Mouse (Mus musculus) limb, embryonic 10.5 days (tissue): ENCODE measurements at regions not wholly inside any gene's neighbourhood (a gene's known extent, or its start where the extent isn't known, plus 50 kb on each side); places are given as distances from the start of the nearest gene placed in this dataset.

Source experiments
- DNase-seq: peaks from one replicate; pipeline ENCODE4 v3.0.0-alpha.2; 2017; ENCODE audit warnings: low spot score
- H3K27ac ChIP-seq: fragments of 300-500 bp; sonication (generic); 2 replicates; pipeline ENCODE4 v1.5.1; 2016; ENCODE audit warnings: mild to moderate bottlenecking
- H3K27me3 ChIP-seq: fragments of 300-500 bp; sonication (generic); 2 replicates; pipeline ENCODE4 v1.6.1; 2016; ENCODE audit warnings: low read depth, mild to moderate bottlenecking; ENCODE audit not compliant: poor library complexity, severe bottlenecking
- H3K36me3 ChIP-seq: fragments of 300-500 bp; sonication (generic); 2 replicates; pipeline ENCODE4 v1.6.1; 2016; ENCODE audit warnings: mild to moderate bottlenecking, moderate library complexity
- H3K4me1 ChIP-seq: fragments of 300-500 bp; sonication (generic); 2 replicates; pipeline ENCODE4 v1.6.1; 2016
- H3K4me3 ChIP-seq: fragments of 300-500 bp; sonication (generic); 2 replicates; pipeline ENCODE4 v1.5.1; 2016; ENCODE audit warnings: mild to moderate bottlenecking, moderate library complexity
- H3K9me3 ChIP-seq: fragments of 300-500 bp; sonication (generic); replicated peaks from 2 replicates; pipeline ENCODE4 v1.6.1; 2016; ENCODE audit warnings: mild to moderate bottlenecking
- WGBS: fragments of 180-500 bp; shearing (Covaris S2); methylation state at CpG from one replicate; pipeline ENCODE4 v1.1.7; 2016; 5-methylcytosine and 5-hydroxymethylcytosine counted together

- no peak for DNase-seq
- no peak overlapping the region for H3K27ac ChIP-seq
- peaks cover 7% of the 10 kb centered on the region for H3K4me1 ChIP-seq
- H3K27me3 ChIP-seq: no peaks in the 10 kb centered on the region
- no peaks in the 10 kb centered on the region for H3K36me3 ChIP-seq
- no peaks in the 10 kb centered on the region for H3K9me3 ChIP-seq
- WGBS: 69% methylated on average over 5 of the region's 5 CpGs
- H3K4me3 ChIP-seq: no peak overlapping the region
Measured at GRCm38 (mm10) chr10:56822158-56822557, 445.0 kb downstream of the Gja1 start.

- Histone ChIP-seq H3K27ac (no peak overlapping the region), H3K4me1 (no peaks in the 10 kb centered on the region), H3K9me3 (no peaks in the 10 kb centered on the region), H3K4me3 (no peak overlapping the region), H3K36me3 (no peaks in the 10 kb centered on the region), H3K27me3 (no peaks in the 10 kb centered on the region)
- WGBS: 82% methylated on average over 1 of the region's 1 CpGs
- DNase-seq: no peak
Measured at GRCm38 (mm10) chr10:56831331-56831730, 454.2 kb downstream of the Gja1 start.

DNA sequence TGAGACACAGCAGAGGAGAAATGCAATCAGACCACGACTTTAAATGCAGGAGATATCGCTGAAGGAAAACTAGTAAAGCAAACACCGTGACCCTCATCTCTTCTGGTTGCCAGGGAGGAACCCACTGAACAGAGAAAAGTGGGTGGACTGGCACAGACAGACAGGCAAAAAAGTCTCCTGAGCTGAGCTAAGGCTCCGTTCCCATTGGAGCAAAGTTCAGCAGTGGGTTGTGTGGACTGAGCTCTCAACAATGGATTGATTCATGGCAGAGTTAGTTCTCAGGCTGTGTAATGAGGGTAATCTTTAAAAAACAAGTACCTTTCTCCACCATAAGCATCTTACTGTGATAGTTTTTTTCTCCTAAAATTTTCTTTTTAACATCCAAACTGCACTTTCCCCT is 454.8 kb downstream of the Gja1 start:
- WGBS: 93% methylated on average over 4 of the region's 4 CpGs
- no peaks in the 10 kb centered on the region for H3K36me3 ChIP-seq
- H3K9me3 ChIP-seq: no peaks in the 10 kb centered on the region
- H3K4me1 ChIP-seq: peaks cover 1% of the 10 kb centered on the region; the same call in 1 of the 2 replicates
- H3K4me3 ChIP-seq: no peak overlapping the region
- no peaks in the 10 kb centered on the region for H3K27me3 ChIP-seq
- no peak overlapping the region for H3K27ac ChIP-seq
- DNase-seq: no peak

DNA sequence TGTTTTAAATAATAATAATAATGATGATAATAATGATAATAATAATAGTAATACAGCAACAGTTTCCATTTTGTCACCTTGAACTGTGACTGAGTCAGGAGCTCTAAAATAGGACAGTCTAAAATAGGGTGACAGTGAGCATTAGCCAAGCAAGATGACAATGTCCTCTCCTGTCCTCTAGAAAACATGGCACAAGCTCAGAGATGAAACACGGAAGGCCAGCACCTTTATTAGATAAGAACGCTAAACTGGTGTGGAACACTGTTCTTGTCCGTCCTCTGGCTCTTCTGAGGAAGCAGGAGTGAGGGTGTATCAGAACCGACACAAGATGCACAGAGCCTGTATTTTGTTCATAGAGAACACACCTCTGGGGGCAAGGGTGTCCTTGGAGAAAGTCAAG is 459.0 kb downstream of the Gja1 start:
- 89% methylated on average over 4 of the region's 4 CpGs for WGBS
- no peak overlapping the region for H3K4me3 ChIP-seq
- DNase-seq: no peak

DNA sequence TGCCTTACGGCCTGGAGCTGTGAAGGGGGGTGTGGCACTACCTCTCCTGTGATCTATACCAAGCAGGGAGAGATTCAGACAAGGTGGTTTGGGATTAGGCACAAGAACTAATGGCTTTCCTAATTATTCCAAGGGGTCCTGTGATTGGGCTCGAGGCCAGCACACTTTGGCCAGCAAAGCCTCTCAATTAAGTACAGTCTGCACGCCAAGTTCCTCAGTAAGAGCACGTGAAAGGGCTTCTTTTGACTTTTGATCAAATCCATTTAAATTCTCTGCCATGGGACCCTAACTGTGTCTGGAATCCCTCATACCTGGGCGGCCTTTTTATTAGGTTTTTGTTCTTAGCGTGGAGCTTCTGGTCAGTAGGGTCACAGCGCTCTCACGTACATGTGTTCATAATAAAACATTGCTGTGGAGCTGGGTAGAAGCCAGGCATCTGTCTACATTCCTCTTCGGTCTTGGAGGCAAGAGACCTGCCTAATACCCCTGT is 461.9 kb downstream of the Gja1 start:
- Histone ChIP-seq H3K36me3 (no peaks in the 10 kb centered on the region), H3K4me1 (peaks cover 32% of the 10 kb centered on the region), H3K4me3 (no peak overlapping the region), H3K9me3 (no peaks in the 10 kb centered on the region), H3K27me3 (no peaks in the 10 kb centered on the region), H3K27ac (peak overlapping the region; percentile 82)
- 15% methylated on average over 9 of the region's 9 CpGs for WGBS
- DNase-seq: peak; percentile 44

More for the DNA sequence above, 459.0 kb downstream of the Gja1 start:
- no peaks in the 10 kb centered on the region for H3K36me3 ChIP-seq
- no peaks in the 10 kb centered on the region for H3K27me3 ChIP-seq
- no peak overlapping the region for H3K27ac ChIP-seq
- no peaks in the 10 kb centered on the region for H3K9me3 ChIP-seq
- H3K4me1 ChIP-seq: peaks cover 29% of the 10 kb centered on the region

DNA sequence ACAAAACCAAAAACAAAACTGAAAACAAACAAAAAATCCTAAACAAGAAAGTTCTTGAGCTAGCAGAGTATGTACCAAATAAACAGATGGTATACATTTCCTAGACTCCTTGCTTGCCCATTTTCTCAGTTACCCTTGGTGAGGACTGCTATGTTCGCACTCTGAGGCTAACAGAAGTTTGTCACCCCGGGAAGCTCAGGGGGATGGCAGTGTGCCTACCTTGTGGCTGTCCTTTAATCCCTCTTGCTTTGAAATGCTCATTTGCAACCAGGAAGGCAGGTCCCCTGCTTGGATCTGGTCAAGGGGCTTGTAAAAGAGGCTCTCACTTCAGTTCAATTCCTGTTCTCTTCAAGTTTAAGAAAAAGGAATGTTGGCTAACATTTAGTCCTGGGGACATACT is 462.4 kb downstream of the Gja1 start:
- H3K9me3 ChIP-seq: no peaks in the 10 kb centered on the region
- H3K27me3 ChIP-seq: no peaks in the 10 kb centered on the region
- H3K4me3 ChIP-seq: no peak overlapping the region
- DNase-seq: peak; percentile 41
- peak overlapping the region; percentile 82 for H3K27ac ChIP-seq
- 32% methylated on average over 2 of the region's 2 CpGs for WGBS
- H3K4me1 ChIP-seq: peaks cover 32% of the 10 kb centered on the region
- H3K36me3 ChIP-seq: no peaks in the 10 kb centered on the region

GRCm38 (mm10) chr10:56840732-56841131 is 463.6 kb downstream of the Gja1 start:
- no peaks in the 10 kb centered on the region for H3K9me3 ChIP-seq
- H3K27me3 ChIP-seq: no peaks in the 10 kb centered on the region
- no peak overlapping the region for H3K4me3 ChIP-seq
- DNase-seq: peak; percentile 41
- 77% methylated on average over 5 of the region's 5 CpGs for WGBS
- H3K36me3 ChIP-seq: no peaks in the 10 kb centered on the region
- H3K4me1 ChIP-seq: peaks cover 32% of the 10 kb centered on the region
- no peak overlapping the region for H3K27ac ChIP-seq

GRCm38 (mm10) chr10:56841486-56841885 is 464.4 kb downstream of the Gja1 start:
- Histone ChIP-seq H3K4me3 (no peak overlapping the region), H3K27me3 (no peaks in the 10 kb centered on the region), H3K9me3 (no peaks in the 10 kb centered on the region), H3K36me3 (no peaks in the 10 kb centered on the region), H3K4me1 (peaks cover 32% of the 10 kb centered on the region), H3K27ac (no peak overlapping the region)
- no peak for DNase-seq
- WGBS: 77% methylated on average over 8 of the region's 8 CpGs

DNA sequence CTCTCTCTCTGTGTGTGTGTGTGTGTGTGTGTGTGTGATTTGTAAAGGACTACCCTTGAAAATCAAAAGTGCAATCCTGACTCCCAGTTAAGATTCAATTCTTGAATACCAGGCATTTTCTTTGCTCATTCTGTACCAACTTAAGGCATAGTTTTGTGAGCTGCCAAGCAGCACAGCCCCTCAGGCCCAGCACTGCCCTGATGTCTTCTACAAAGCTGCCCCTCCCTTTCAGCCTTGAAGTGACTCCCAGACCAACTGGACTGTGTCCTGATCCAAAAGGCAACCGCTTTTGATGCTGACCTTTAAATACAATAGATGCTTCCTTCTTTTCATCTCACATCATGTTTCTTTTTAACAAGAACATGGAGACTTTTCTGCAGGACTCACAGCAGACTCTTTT is 464.8 kb downstream of the Gja1 start:
- no peak for DNase-seq
- no peaks in the 10 kb centered on the region for H3K36me3 ChIP-seq
- H3K9me3 ChIP-seq: no peaks in the 10 kb centered on the region
- H3K4me1 ChIP-seq: peaks cover 30% of the 10 kb centered on the region
- H3K27ac ChIP-seq: no peak overlapping the region
- H3K27me3 ChIP-seq: no peaks in the 10 kb centered on the region
- no peak overlapping the region for H3K4me3 ChIP-seq
- 74% methylated on average over 1 of the region's 1 CpGs for WGBS

DNA sequence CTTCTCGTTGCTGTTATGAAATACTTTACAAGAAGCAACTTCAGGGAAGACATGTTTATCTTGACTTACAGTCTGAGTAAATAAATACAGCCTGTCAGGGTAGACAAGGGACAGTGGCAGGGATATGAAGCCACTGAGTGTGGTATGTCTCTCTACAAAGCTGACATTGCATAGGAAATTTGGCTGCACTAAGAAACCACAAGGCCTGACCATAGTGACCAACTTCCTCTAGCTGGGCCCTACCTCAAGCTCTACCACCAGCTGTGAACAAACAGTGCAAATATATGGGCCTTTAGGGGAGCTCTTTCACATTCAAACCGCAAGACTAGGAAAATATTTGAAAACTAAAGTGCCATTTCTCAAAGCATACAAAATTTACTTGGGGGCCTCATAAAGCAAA is 475.4 kb downstream of the Gja1 start:
- Histone ChIP-seq H3K27me3 (no peaks in the 10 kb centered on the region), H3K4me3 (no peak overlapping the region), H3K27ac (no peak overlapping the region), H3K4me1 (peaks cover 21% of the 10 kb centered on the region; the same call in 1 of the 2 replicates), H3K36me3 (no peaks in the 10 kb centered on the region), H3K9me3 (no peaks in the 10 kb centered on the region)
- 83% methylated on average over 2 of the region's 2 CpGs for WGBS
- DNase-seq: no peak

DNA sequence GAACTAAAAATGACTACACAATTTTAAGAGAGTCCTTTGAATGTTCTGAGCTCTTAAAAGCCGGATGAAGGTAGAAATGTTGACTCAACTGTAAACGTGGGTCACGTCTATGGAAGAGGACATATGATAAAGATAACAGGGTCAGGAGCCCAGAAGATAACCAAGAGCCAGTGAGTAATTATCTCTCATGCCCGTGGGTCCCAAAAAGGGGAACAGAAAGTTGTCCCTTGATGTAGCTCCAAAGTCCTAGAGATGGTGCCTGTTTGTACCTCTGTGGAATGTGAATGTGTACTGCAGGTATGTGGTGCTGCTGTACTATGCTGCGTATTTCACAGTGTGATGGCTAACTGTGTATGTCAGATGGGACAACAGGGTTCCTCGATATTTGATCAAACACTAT is 479.1 kb downstream of the Gja1 start:
- Histone ChIP-seq H3K4me3 (no peak overlapping the region), H3K9me3 (no peaks in the 10 kb centered on the region), H3K27ac (no peak overlapping the region), H3K4me1 (0 out of 2 replicates have a peak, but pooled peaks cover 6% of the 10 kb centered on the region), H3K36me3 (no peaks in the 10 kb centered on the region), H3K27me3 (no peaks in the 10 kb centered on the region)
- 92% methylated on average over 6 of the region's 6 CpGs for WGBS
- no peak for DNase-seq

- Histone ChIP-seq H3K36me3 (no peaks in the 10 kb centered on the region), H3K9me3 (no peaks in the 10 kb centered on the region), H3K27me3 (no peaks in the 10 kb centered on the region), H3K4me3 (no peak overlapping the region), H3K27ac (peak overlapping the region; percentile 30; the same call in 1 of the 2 replicates), H3K4me1 (peaks cover 9% of the 10 kb centered on the region)
- no peak for DNase-seq
- WGBS: 81% methylated on average over 7 of the region's 7 CpGs
Measured at GRCm38 (mm10) chr10:56879744-56880143, 502.6 kb downstream of the Gja1 start.

GRCm38 (mm10) chr10:56880154-56880591 is 503.0 kb downstream of the Gja1 start:
- WGBS: 89% methylated on average over 12 of the region's 12 CpGs
- no peaks in the 10 kb centered on the region for H3K9me3 ChIP-seq
- no peaks in the 10 kb centered on the region for H3K36me3 ChIP-seq
- no peak overlapping the region for H3K4me3 ChIP-seq
- no peak for DNase-seq
- H3K27me3 ChIP-seq: no peaks in the 10 kb centered on the region
- peaks cover 9% of the 10 kb centered on the region for H3K4me1 ChIP-seq
- peak overlapping the region; percentile 30; the same call in 1 of the 2 replicates for H3K27ac ChIP-seq
